Mouse (Mus musculus): Measurements from ENCODE around the gene Defb36.

Gene Defb36

GRCm38 (mm10) chr2:152622151-152622550 is 18.0 kb downstream of the Defb36 start:
- no peak for DNase-seq (ENCODE audit: low read depth, low spot score)

GRCm38 (mm10) chr2:152622953-152623352 is 18.8 kb downstream of the Defb36 start, which contains the start of gene Defb25:
Defb25 (minus strand) TSS chr2:152623053.
- no peak for DNase-seq (ENCODE audit: low read depth, low spot score)

- DNase-seq (ENCODE audit: low read depth, low spot score) = no peak
These were observed 20.4 kb downstream of the Defb36 start for GRCm38 (mm10) chr2:152624566-152624965.

GRCm38 (mm10) chr2:152625256-152625655 is 21.1 kb downstream of the Defb36 start:
- no peak for DNase-seq (ENCODE audit: low read depth, low spot score)

GRCm38 (mm10) chr2:152626774-152627591 is 22.9 kb downstream of the Defb36 start, which contains the start of gene Rem1:
Rem1 (plus strand) TSS chr2:152626951.
- DNase-seq (ENCODE audit: low read depth, low spot score) = no peak

- no peak for DNase-seq (ENCODE audit: low read depth, low spot score)
These were observed 23.9 kb downstream of the Defb36 start for GRCm38 (mm10) chr2:152628066-152628465.

- no peak for DNase-seq (ENCODE audit: low read depth, low spot score)
These were observed 25.1 kb downstream of the Defb36 start for GRCm38 (mm10) chr2:152629239-152629638.

- no peak for DNase-seq (ENCODE audit: low read depth, low spot score)
These were observed 25.8 kb downstream of the Defb36 start for GRCm38 (mm10) chr2:152629904-152630303.

- no peak for DNase-seq (ENCODE audit: low read depth, low spot score)
These were observed 29.2 kb downstream of the Defb36 start for GRCm38 (mm10) chr2:152633334-152633733.

GRCm38 (mm10) chr2:152634311-152634710 is 30.2 kb downstream of the Defb36 start:
- DNase-seq (ENCODE audit: low read depth, low spot score) = no peak

GRCm38 (mm10) chr2:152636246-152637005 is 32.3 kb downstream of the Defb36 start:
- no peak for DNase-seq (ENCODE audit: low read depth, low spot score)

- no peak for DNase-seq (ENCODE audit: low read depth, low spot score)
These were observed 32.8 kb downstream of the Defb36 start for GRCm38 (mm10) chr2:152637006-152637322.

GRCm38 (mm10) chr2:152637381-152637780 is 33.3 kb downstream of the Defb36 start:
- DNase-seq (ENCODE audit: low read depth, low spot score) = no peak

GRCm38 (mm10) chr2:152638865-152639264 is 34.7 kb downstream of the Defb36 start:
- no peak for DNase-seq (ENCODE audit: low read depth, low spot score)

- DNase-seq (ENCODE audit: low read depth, low spot score) = no peak
These were observed 35.4 kb downstream of the Defb36 start for GRCm38 (mm10) chr2:152639406-152640113.

- no peak for DNase-seq (ENCODE audit: low read depth, low spot score)
These were observed 48.9 kb downstream of the Defb36 start for GRCm38 (mm10) chr2:152652901-152653620.

GRCm38 (mm10) chr2:152653874-152654715 is 50.0 kb downstream of the Defb36 start:
- no peak for DNase-seq (ENCODE audit: low read depth, low spot score)

GRCm38 (mm10) chr2:152657398-152657797 is 53.3 kb downstream of the Defb36 start:
- no peak for DNase-seq (ENCODE audit: low read depth, low spot score)

GRCm38 (mm10) chr2:152661163-152661562 is 57.0 kb downstream of the Defb36 start:
- DNase-seq (ENCODE audit: low read depth, low spot score) = no peak
